Mouse (Mus musculus) embryonic facial prominence, embryonic 14.5 days (tissue): ENCODE measurements around the gene Brinp2. TPM values are rescaled to one million over a fixed set of nuclear protein-coding genes. Genes with fewer than 3 reads are reported as not detected.

Experiments used
- ATAC-seq: fragments of 200-750 bp; cut with Nextera tagmentation; 2 replicates; pipeline ENCODE4 v1.8.0; 2017; ENCODE audit warnings: low read depth, moderate number of reproducible peaks, moderate TSS enrichment
- DNase-seq: peaks from one replicate; pipeline ENCODE4 v3.0.0-alpha.2; 2015; ENCODE audit warnings: low spot score
- H3K27ac ChIP-seq: fragments of 300-500 bp; sonication (generic); replicated peaks from 2 replicates; pipeline ENCODE4 v1.5.1; 2014; ENCODE audit warnings: low read depth, mild to moderate bottlenecking, low read length, moderate library complexity
- H3K27me3 ChIP-seq: fragments of 300-500 bp; sonication (generic); replicated peaks from 2 replicates; pipeline ENCODE4 v1.6.1; 2014; ENCODE audit warnings: low read length; ENCODE audit not compliant: control insufficient read depth, insufficient read depth
- H3K36me3 ChIP-seq: fragments of 300-500 bp; sonication (generic); 2 replicates; pipeline ENCODE4 v1.6.1; 2014; ENCODE audit warnings: low read length, mixed read lengths; ENCODE audit not compliant: control insufficient read depth, insufficient read depth
- H3K4me1 ChIP-seq: fragments of 300-500 bp; sonication (generic); 2 replicates; pipeline ENCODE4 v1.6.1; 2014; ENCODE audit warnings: antibody characterized with exemption, low read length; ENCODE audit not compliant: control insufficient read depth, insufficient read depth
- H3K4me2 ChIP-seq: fragments of 300-500 bp; sonication (generic); 2 replicates; pipeline ENCODE4 v1.6.1; 2014; ENCODE audit warnings: low read depth, mild to moderate bottlenecking, low read length, moderate library complexity, mixed read lengths
- H3K4me3 ChIP-seq: fragments of 300-500 bp; sonication (generic); 2 replicates; pipeline ENCODE4 v1.5.1; 2014; ENCODE audit warnings: low read depth, mild to moderate bottlenecking, low read length
- H3K9ac ChIP-seq: fragments of 300-500 bp; sonication (generic); 2 replicates; pipeline ENCODE4 v1.6.1; 2014; ENCODE audit warnings: low read depth, mild to moderate bottlenecking, low read length, moderate library complexity, mixed read lengths
- H3K9me3 ChIP-seq: fragments of 300-500 bp; sonication (generic); 2 replicates; pipeline ENCODE4 v1.6.1; 2016; ENCODE audit warnings: low read length; ENCODE audit not compliant: control insufficient read depth
- WGBS: fragments of 180-500 bp; shearing (Covaris S2); extraction: QIAGEN DNeasy Blood & Tissue Kit; methylation state at CpG from one replicate; pipeline ENCODE4 v1.1.7; 2014; 5-methylcytosine and 5-hydroxymethylcytosine counted together
- polyA plus RNA-seq: library from polyadenylated mRNA; unstranded; fragments of >200 nt; fragmentation: Nextera tagmentation; extraction: Ambion mirVana; gene quantifications from 2 replicates; pipeline ENCODE4 v1.2.1, GENCODE M21; 2014

Brinp2 gene
- polyA plus RNA-seq, 1 experiment from 2014 or later = 1.7 TPM

GRCm38 (mm10) chr1:158226689-158227088, 129.4 kb downstream of the Brinp2 start:
- no peaks in the 10 kb centered on the region for H3K27me3 ChIP-seq
- DNase-seq (peak; percentile 17), ATAC-seq (no peak)
- no peaks in the 10 kb centered on the region; the same call in 1 of the 2 replicates for H3K4me1 ChIP-seq
- H3K9ac ChIP-seq = no peak overlapping the region
- no peaks in the 10 kb centered on the region for H3K36me3 ChIP-seq
- H3K4me2 ChIP-seq = no peak overlapping the region
- WGBS = 57% methylated on average over 2 of the region's 2 CpGs
- H3K9me3 ChIP-seq = no peaks in the 10 kb centered on the region
- no peak overlapping the region for H3K4me3 ChIP-seq
- no peak overlapping the region for H3K27ac ChIP-seq

DNA sequence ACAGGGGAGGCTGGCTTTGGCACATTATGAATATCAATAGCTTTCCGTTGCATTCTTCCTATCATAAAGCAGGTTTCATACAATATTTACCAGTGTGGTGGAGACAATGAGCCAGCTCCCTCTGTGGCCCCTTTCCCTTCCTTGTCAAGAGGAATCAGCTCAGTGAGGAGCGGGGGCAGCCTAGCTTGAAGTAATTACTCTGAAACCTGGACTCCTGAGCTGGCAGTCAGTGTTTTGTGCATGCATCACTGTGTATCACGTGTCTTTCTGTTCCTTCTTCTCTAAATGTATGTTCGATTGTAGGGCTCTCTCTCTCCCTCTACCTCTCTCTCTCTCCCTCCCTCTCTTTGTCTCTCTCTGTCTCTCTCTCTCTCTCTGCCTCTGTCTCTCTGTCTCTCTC, 135.1 kb downstream of the Brinp2 start:
- DNase-seq = peak; percentile 64
- no peaks in the 10 kb centered on the region for H3K27me3 ChIP-seq
- H3K4me3 ChIP-seq = no peak overlapping the region
- WGBS = 39% methylated on average over 4 of the region's 4 CpGs
- no peak overlapping the region for H3K27ac ChIP-seq
- no peak overlapping the region for H3K9ac ChIP-seq
- H3K36me3 ChIP-seq = no peaks in the 10 kb centered on the region
- peak; percentile 74; the same call in 1 of the 2 replicates for ATAC-seq
- no peaks in the 10 kb centered on the region for H3K9me3 ChIP-seq
- no peaks in the 10 kb centered on the region; the same call in 1 of the 2 replicates for H3K4me1 ChIP-seq
- no peak overlapping the region for H3K4me2 ChIP-seq

DNA sequence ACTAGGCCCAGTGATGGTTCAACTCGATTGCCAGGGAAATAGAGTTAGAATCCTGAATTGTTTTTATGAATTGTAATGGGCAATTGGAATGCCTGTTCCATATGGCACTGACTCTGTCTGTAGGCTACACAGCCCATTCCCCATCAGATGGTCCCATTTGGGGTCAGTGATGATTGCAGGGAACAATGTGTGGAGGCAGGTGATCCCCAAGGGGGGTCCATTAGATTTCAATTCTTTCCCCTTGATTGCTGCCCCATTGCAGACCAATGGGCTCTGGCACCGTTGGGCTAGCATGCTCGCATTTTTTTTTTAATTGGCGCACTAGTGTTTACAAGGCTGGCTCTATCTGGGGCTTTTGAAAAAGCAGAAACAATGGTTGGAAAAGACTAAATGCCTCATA, 136.0 kb downstream of the Brinp2 start:
- Histone ChIP-seq H3K27ac (no peak overlapping the region), H3K4me2 (no peak overlapping the region), H3K36me3 (no peaks in the 10 kb centered on the region), H3K9me3 (no peaks in the 10 kb centered on the region), H3K4me3 (no peak overlapping the region), H3K27me3 (no peaks in the 10 kb centered on the region), H3K4me1 (no peaks in the 10 kb centered on the region; the same call in 1 of the 2 replicates), H3K9ac (no peak overlapping the region)
- 81% methylated on average over 4 of the region's 4 CpGs for WGBS
- DNase-seq = peak; percentile 23
- ATAC-seq = no peak

DNA sequence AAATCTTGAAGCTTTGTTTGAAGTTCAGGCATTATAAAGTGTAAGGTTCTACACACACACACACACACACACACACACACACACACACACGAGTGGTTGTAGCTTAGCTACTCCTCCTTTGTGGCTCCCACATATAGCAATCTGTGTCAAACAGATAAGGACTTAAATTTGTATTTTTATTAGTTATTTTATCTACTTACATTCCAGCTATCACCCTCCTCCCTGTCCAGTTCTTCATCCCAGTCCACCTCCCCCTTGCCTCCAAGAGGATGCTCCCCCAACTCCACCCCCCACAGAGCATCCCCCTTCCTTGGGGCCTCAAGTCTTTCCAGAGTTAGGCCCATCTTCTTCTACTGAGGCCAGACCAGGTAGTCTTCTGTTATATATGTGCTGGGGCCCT, 137.4 kb downstream of the Brinp2 start:
- DNase-seq (no peak), ATAC-seq (no peak)
- Histone ChIP-seq H3K4me3 (no peak overlapping the region), H3K9ac (no peak overlapping the region), H3K9me3 (no peaks in the 10 kb centered on the region), H3K27me3 (no peaks in the 10 kb centered on the region), H3K4me2 (no peak overlapping the region), H3K4me1 (no peaks in the 10 kb centered on the region; the same call in 1 of the 2 replicates), H3K27ac (no peak overlapping the region), H3K36me3 (no peaks in the 10 kb centered on the region)
- 54% methylated on average over 1 of the region's 1 CpGs for WGBS

GRCm38 (mm10) chr1:158218294-158218693, 137.8 kb downstream of the Brinp2 start:
- ATAC-seq (no peak), DNase-seq (peak; percentile 22)
- Histone ChIP-seq H3K36me3 (no peaks in the 10 kb centered on the region), H3K4me3 (no peak overlapping the region), H3K4me1 (no peaks in the 10 kb centered on the region; the same call in 1 of the 2 replicates), H3K9me3 (no peaks in the 10 kb centered on the region), H3K9ac (no peak overlapping the region), H3K4me2 (no peak overlapping the region), H3K27ac (no peak overlapping the region), H3K27me3 (no peaks in the 10 kb centered on the region)
- WGBS = 63% methylated on average over 2 of the region's 2 CpGs

- 57% methylated on average over 9 of the region's 9 CpGs for WGBS
- Histone ChIP-seq H3K9me3 (no peaks in the 10 kb centered on the region), H3K27me3 (no peaks in the 10 kb centered on the region), H3K4me2 (no peak overlapping the region), H3K4me3 (no peak overlapping the region), H3K9ac (no peak overlapping the region), H3K27ac (no peak overlapping the region), H3K4me1 (no peaks in the 10 kb centered on the region; the same call in 1 of the 2 replicates), H3K36me3 (no peaks in the 10 kb centered on the region)
- no peak for ATAC-seq
- no peak for DNase-seq
Measured at GRCm38 (mm10) chr1:158215581-158215980, 140.5 kb downstream of the Brinp2 start.

DNA sequence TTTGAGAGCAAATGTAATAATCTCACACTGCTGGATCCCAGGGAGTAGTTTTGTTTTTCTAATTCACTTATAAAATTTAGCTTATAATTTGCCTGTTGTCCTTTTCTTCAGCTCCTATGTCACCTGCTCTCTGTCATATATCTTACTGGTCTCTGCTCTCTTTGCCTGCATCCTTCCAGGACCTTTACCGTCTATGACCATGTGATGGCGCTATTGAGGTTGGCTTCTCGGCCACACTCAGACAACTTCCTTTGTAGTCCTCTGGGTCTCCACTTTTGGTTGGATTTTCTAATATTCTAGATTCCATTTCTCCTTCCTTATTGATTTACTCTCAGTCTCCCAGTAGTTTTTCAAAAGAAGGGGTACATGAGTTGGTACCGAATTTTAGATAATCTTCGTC, 141.4 kb downstream of the Brinp2 start:
- Histone ChIP-seq H3K36me3 (no peaks in the 10 kb centered on the region), H3K9ac (no peak overlapping the region), H3K4me2 (no peak overlapping the region), H3K4me1 (no peaks in the 10 kb centered on the region), H3K9me3 (no peaks in the 10 kb centered on the region), H3K27me3 (no peaks in the 10 kb centered on the region), H3K27ac (no peak overlapping the region), H3K4me3 (no peak overlapping the region)
- 46% methylated on average over 5 of the region's 5 CpGs for WGBS
- DNase-seq (no peak), ATAC-seq (no peak)

GRCm38 (mm10) chr1:158213736-158214135, 142.4 kb downstream of the Brinp2 start:
- ATAC-seq = peak; percentile 83
- 44% methylated on average over 4 of the region's 4 CpGs for WGBS
- no peaks in the 10 kb centered on the region for H3K36me3 ChIP-seq
- H3K4me2 ChIP-seq = no peak overlapping the region
- no peaks in the 10 kb centered on the region for H3K4me1 ChIP-seq
- no peak overlapping the region for H3K9ac ChIP-seq
- 0 out of 2 replicates have a peak overlapping the region, but pooled peaks have one; percentile 2 for H3K27ac ChIP-seq
- H3K9me3 ChIP-seq = no peaks in the 10 kb centered on the region
- DNase-seq = peak; percentile 87
- no peak overlapping the region for H3K4me3 ChIP-seq
- H3K27me3 ChIP-seq = no peaks in the 10 kb centered on the region

GRCm38 (mm10) chr1:158207620-158208019, 148.5 kb downstream of the Brinp2 start:
- H3K9me3 ChIP-seq = peaks cover 4% of the 10 kb centered on the region; the same call in 1 of the 2 replicates
- H3K27me3 ChIP-seq = no peaks in the 10 kb centered on the region
- no peaks in the 10 kb centered on the region for H3K36me3 ChIP-seq
- no peak overlapping the region for H3K4me2 ChIP-seq
- WGBS = 72% methylated on average over 2 of the region's 2 CpGs
- no peak for ATAC-seq
- no peaks in the 10 kb centered on the region for H3K4me1 ChIP-seq
- DNase-seq = no peak
- H3K9ac ChIP-seq = no peak overlapping the region
- H3K4me3 ChIP-seq = no peak overlapping the region
- no peak overlapping the region for H3K27ac ChIP-seq
